In genomic region chr17:56505401-56505800, GRCm38 (mm10) we compare ENCODE assay signal across 21 mouse cellular contexts. TPM values are rescaled to one million over a fixed set of nuclear protein-coding genes. Genes with fewer than 3 reads are reported as not detected.
"Had no signal": no experiment of that assay in that cellular context is flagged by ENCODE, and none has a peak within 500 bp of the region (broad histone marks: within the 10 kb centered on the region; RNA-seq: fewer than 3 reads in every experiment).

No protein-coding gene starts in this region.

- H3K36me3 ChIP-seq: limb, embryonic 13.5 days; midbrain, embryonic 15.5 days; neural tube, embryonic 13.5 days; stomach, embryonic 15.5 days had no signal

- H3K9ac ChIP-seq: limb, embryonic 13.5 days; liver, embryonic 14.5 days; midbrain, embryonic 15.5 days; neural tube, embryonic 13.5 days; stomach, embryonic 15.5 days had no signal

- H3K4me2 ChIP-seq: limb, embryonic 13.5 days; midbrain, embryonic 15.5 days; neural tube, embryonic 13.5 days; stomach, embryonic 15.5 days had no signal

- H3K27ac ChIP-seq: kidney, postnatal 0 days; limb, embryonic 13.5 days; liver, embryonic 14.5 days; midbrain, embryonic 15.5 days; neural tube, embryonic 13.5 days; stomach, embryonic 15.5 days had no signal

- ATAC-seq: midbrain, embryonic 15.5 days had no signal

- H3K4me3 ChIP-seq: limb, embryonic 13.5 days; midbrain, embryonic 15.5 days; neural tube, embryonic 13.5 days; stomach, embryonic 15.5 days had no signal

- DNase-seq: kidney, postnatal 36 days; left cerebral cortex, postnatal 4 days; lung, adult 18-20 months; right cerebral cortex, postnatal 14 days; thymus, adult 2 months; thymus, postnatal 25 days had no signal

- H3K9me3 ChIP-seq: midbrain, embryonic 15.5 days; neural tube, embryonic 13.5 days; stomach, embryonic 15.5 days had no signal

RNA-seq across cellular contexts. Expression of gene Znrf4, which starts 6.8 kb away (rescaled TPM):
- total RNA-seq: layer of hippocampus, adult 18-20 months; layer of hippocampus, postnatal 14 days; left cerebral cortex, adult 18-20 months; left cerebral cortex, postnatal 10 days; left cerebral cortex, postnatal 4 days; liver, adult 2 months; megakaryocyte progenitor cell, adult 5-6 weeks; monocyte, adult 5-6 weeks had no signal
- polyA plus RNA-seq: kidney, postnatal 0 days; limb, embryonic 13.5 days; liver, adult 2 months; liver, embryonic 14.5 days; lung, embryonic 16.5 days; midbrain, embryonic 15.5 days; neural tube, embryonic 13.5 days; spleen, adult 2 months; stomach, embryonic 15.5 days had no signal

RNA-seq across cellular contexts. Expression of gene Gm20219, which starts 48.8 kb away (rescaled TPM):
- total RNA-seq: liver, adult 2 months had no signal
